ENCODE assay signal across 8 mouse cellular contexts in the genomic region with DNA sequence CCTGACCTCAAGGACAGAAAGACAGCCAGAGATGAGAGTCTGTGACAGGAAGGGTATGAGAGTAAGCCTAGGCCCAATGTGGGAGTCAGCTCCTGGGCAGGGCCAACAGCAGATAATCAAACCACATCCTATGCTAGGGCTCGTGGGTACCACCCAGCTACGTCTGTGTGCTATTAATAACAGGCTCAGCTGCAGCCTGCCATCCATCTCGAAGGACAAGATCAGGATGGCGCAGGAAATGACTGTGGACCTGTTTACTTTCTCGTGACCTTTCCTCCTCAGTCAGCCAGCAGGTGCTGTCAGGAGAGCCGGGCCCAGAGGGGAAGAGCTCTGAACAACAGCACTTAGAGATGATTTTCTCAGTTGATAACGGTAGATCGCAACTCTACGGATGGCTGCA.
DNase-seq lines count a peak whose midpoint lies in the region; ATAC-seq lines count a peak whose summit lies in the region.

No protein-coding gene starts in this region.

- H3K27ac ChIP-seq in limb, embryonic 10.5 days: no peak overlapping the region

- no peaks in the 10 kb centered on the region for H3K36me3 ChIP-seq in limb, embryonic 10.5 days

- no peak overlapping the region for H3K4me3 ChIP-seq in limb, embryonic 10.5 days

- ATAC-seq in common myeloid progenitor, adult 5-6 weeks (replicated peaks; ENCODE audit: low read depth, poor library complexity, severe bottlenecking): peak; percentile 85

- H3K27me3 ChIP-seq in limb, embryonic 10.5 days (ENCODE audit: low read depth, poor library complexity, severe bottlenecking): no peaks in the 10 kb centered on the region

- DNase-seq in adrenal gland, adult (ENCODE audit: inconsistent age in 2 of 2, low spot score in 1 of 2): peak; percentile 51 to 54
- DNase-seq in adrenal gland, postnatal 25 days: no peak
- DNase-seq in liver: peak; percentile 13
- DNase-seq in naive thymus-derived CD4-positive, alpha-beta T cell, adult 2 months (ENCODE audit: low read depth): peak; percentile 37
- DNase-seq in limb, embryonic 10.5 days (ENCODE audit: low spot score): no peak
- no peak for DNase-seq in urinary bladder, postnatal 25 days (ENCODE audit: low spot score)
- no peak for DNase-seq in gastrocnemius, postnatal 10 days

- no peaks in the 10 kb centered on the region for H3K9me3 ChIP-seq in limb, embryonic 10.5 days (replicated peaks)

- 50% methylated on average over 9 of the region's 9 CpGs for WGBS in limb, embryonic 10.5 days

- peaks cover 5% of the 10 kb centered on the region; the same call in 1 of the 2 replicates for H3K4me1 ChIP-seq in limb, embryonic 10.5 days

Comparison
In these comparisons a context has a peak if more than half of its experiments do, and no peak if none do; other contexts are left out.
1. DNase-seq: peak in adrenal gland, adult (2 of 2), liver (single experiment) and naive thymus-derived CD4-positive, alpha-beta T cell, adult 2 months (single experiment); none in adrenal gland, postnatal 25 days (single experiment), limb, embryonic 10.5 days (single experiment), urinary bladder, postnatal 25 days (single experiment) and gastrocnemius, postnatal 10 days (single experiment).